Mouse (Mus musculus): ENCODE results near the gene Wbp2nl. TPM values are rescaled to one million over a fixed set of nuclear protein-coding genes. Genes with fewer than 3 reads are reported as not detected.
A peak's percentile ranks its signal among the peaks of the same experiment; 100 is the strongest.

Wbp2nl gene
- total and polyA plus RNA-seq, 3 experiments = not detected

- Histone ChIP-seq H3K36me3 (ENCODE audit: control insufficient read depth in 1 of 2, insufficient read depth in 2 of 2, low read length in 2 of 2) (no peaks in the 10 kb centered on the region), H3K27me3 (ENCODE audit: control insufficient read depth in 1 of 2, insufficient read depth in 2 of 2, low read length in 2 of 2) (no peaks in the 10 kb centered on the region), H3K4me3 (ENCODE audit: control insufficient read depth in 1 of 2, insufficient read depth in 1 of 2, low read depth in 2 of 2, low read length in 2 of 2) (no peak overlapping the region), H3K79me2 (ENCODE audit: control insufficient read depth, insufficient read depth, low read length, poor library complexity) (no peaks in the 10 kb centered on the region), H3K9ac (ENCODE audit: control insufficient read depth, low read depth, low read length, poor library complexity, severe bottlenecking) (no peak overlapping the region), H3K27ac (ENCODE audit: control insufficient read depth, low read depth, low read length) (no peak overlapping the region), H3K9me3 (replicated peaks; ENCODE audit: insufficient read depth, low read length) (no peaks in the 10 kb centered on the region), H3K4me1 (ENCODE audit: control insufficient read depth in 1 of 2, insufficient read depth in 2 of 2, low read length in 2 of 2) (peaks cover 0 to under 1% of the 10 kb centered on the region in 2 experiments; a peak in 1 of 4 replicates)
- no peak for DNase-seq (ENCODE audit: low read depth, low spot score)
- no peak for TF ChIP-seq ZNF384 (IDR thresholded peaks at IDR 0.05; ENCODE audit: low read depth, low read length)
- no peak for TF ChIP-seq MAX (IDR thresholded peaks at IDR 0.05; ENCODE audit: low read length)
- TF ChIP-seq EP300 (IDR thresholded peaks at IDR 0.05; ENCODE audit: low read depth in 1 of 2, low read length in 2 of 2) = no peak
- no peak for TF ChIP-seq POLR2A (IDR thresholded peaks at IDR 0.05; ENCODE audit: control insufficient read depth in 1 of 2, insufficient read depth in 1 of 2, low read depth in 1 of 2, low read length in 2 of 2, poor library complexity in 1 of 2)
- TF ChIP-seq CHD1 (IDR thresholded peaks at IDR 0.05; ENCODE audit: low read depth, low read length) = no peak
- no peak for TF ChIP-seq RCOR1 (IDR thresholded peaks at IDR 0.05; ENCODE audit: low read depth, low read length)
- TF ChIP-seq ETS1 (IDR thresholded peaks at IDR 0.05; ENCODE audit: low read depth, low read length) = no peak
- no peak for TF ChIP-seq RAD21 (IDR thresholded peaks at IDR 0.05; ENCODE audit: low read depth, low read length)
These were observed 18.1 kb upstream of the Wbp2nl start for GRCm38 (mm10) chr15:82280638-82281037.

GRCm38 (mm10) chr15:82286157-82286556 is 12.6 kb upstream of the Wbp2nl start:
- TF ChIP-seq ZNF384 (IDR thresholded peaks at IDR 0.05; ENCODE audit: low read depth, low read length) = no peak
- no peak for TF ChIP-seq JUND (IDR thresholded peaks at IDR 0.05; ENCODE audit: low read depth, low read length)
- no peak for TF ChIP-seq TBP (IDR thresholded peaks at IDR 0.05; ENCODE audit: low read depth, low read length)
- TF ChIP-seq CTCF (IDR thresholded peaks at IDR 0.05 in 2 of 3, conservative IDR thresholded peaks at IDR 0.05 in 1 of 3; ENCODE audit: control insufficient read depth in 1 of 3, insufficient read depth in 1 of 3, low read depth in 2 of 3, low read length in 3 of 3, poor library complexity in 1 of 3, severe bottlenecking in 1 of 3) = no peak
- no peak for TF ChIP-seq MYC (IDR thresholded peaks at IDR 0.05; ENCODE audit: low read depth, low read length)
- TF ChIP-seq MXI1 (IDR thresholded peaks at IDR 0.05; ENCODE audit: low read depth, low read length) = no peak
- no peak for TF ChIP-seq ZC3H11A (IDR thresholded peaks at IDR 0.05; ENCODE audit: low read depth, low read length)
- no peak for TF ChIP-seq HCFC1 (IDR thresholded peaks at IDR 0.05; ENCODE audit: low read depth, low read length)
- no peak for TF ChIP-seq ETS1 (IDR thresholded peaks at IDR 0.05; ENCODE audit: low read depth, low read length)
- no peak for TF ChIP-seq POLR2A (IDR thresholded peaks at IDR 0.05; ENCODE audit: control insufficient read depth in 1 of 2, insufficient read depth in 1 of 2, low read depth in 1 of 2, low read length in 2 of 2, poor library complexity in 1 of 2)
- no peak for TF ChIP-seq RCOR1 (IDR thresholded peaks at IDR 0.05; ENCODE audit: low read depth, low read length)
- TF ChIP-seq SIN3A (IDR thresholded peaks at IDR 0.05; ENCODE audit: low read length) = no peak
- TF ChIP-seq MAZ (IDR thresholded peaks at IDR 0.05; ENCODE audit: low read depth, low read length) = no peak
- TF ChIP-seq SMC3 (IDR thresholded peaks at IDR 0.05; ENCODE audit: low read depth, low read length) = no peak
- no peak for TF ChIP-seq TCF12 (IDR thresholded peaks at IDR 0.05; ENCODE audit: low read depth, low read length)
- no peak for TF ChIP-seq USF1 (IDR thresholded peaks at IDR 0.05; ENCODE audit: low read depth, low read length)
- TF ChIP-seq USF2 (IDR thresholded peaks at IDR 0.05; ENCODE audit: borderline replicate concordance in 1 of 2, insufficient read depth in 1 of 2, low read depth in 1 of 2, low read length in 2 of 2) = no peak
- peak; percentile 47 for DNase-seq (ENCODE audit: low read depth, low spot score)
- H3K4me3 ChIP-seq (ENCODE audit: control insufficient read depth in 1 of 2, insufficient read depth in 1 of 2, low read depth in 2 of 2, low read length in 2 of 2) = no peak overlapping the region

More at GRCm38 (mm10) chr15:82286157-82286556, 12.6 kb upstream of the Wbp2nl start:
- H3K27me3 ChIP-seq (ENCODE audit: control insufficient read depth in 1 of 2, insufficient read depth in 2 of 2, low read length in 2 of 2) = peaks cover 5 to 9% of the 10 kb centered on the region in 2 experiments
- no peaks in the 10 kb centered on the region for H3K79me2 ChIP-seq (ENCODE audit: control insufficient read depth, insufficient read depth, low read length, poor library complexity)
- H3K9ac ChIP-seq (ENCODE audit: control insufficient read depth, low read depth, low read length, poor library complexity, severe bottlenecking) = no peak overlapping the region
- H3K9me3 ChIP-seq (replicated peaks; ENCODE audit: insufficient read depth, low read length) = no peaks in the 10 kb centered on the region
- H3K36me3 ChIP-seq (ENCODE audit: control insufficient read depth in 1 of 2, insufficient read depth in 2 of 2, low read length in 2 of 2) = no peaks in the 10 kb centered on the region
- H3K27ac ChIP-seq (ENCODE audit: control insufficient read depth, low read depth, low read length) = no peak overlapping the region
- peaks cover 0 to 3% of the 10 kb centered on the region in 2 experiments; a peak in 1 of 4 replicates for H3K4me1 ChIP-seq (ENCODE audit: control insufficient read depth in 1 of 2, insufficient read depth in 2 of 2, low read length in 2 of 2)
